Mouse (Mus musculus) gastrocnemius, postnatal 4 days (tissue): ENCODE results near the gene Spata48. TPM values are rescaled to one million over a fixed set of nuclear protein-coding genes. Genes with fewer than 3 reads are reported as not detected.

Source experiments
- DNase-seq, 2 experiments: peaks; one replicate each; pipeline ENCODE4 v3.0.0; 2021 to 2022; ENCODE audit warnings: low spot score in 2 of 2, mixed read lengths in 2 of 2
- long read RNA-seq, 2 experiments: library from polyadenylated mRNA; stranded (forward); transcript quantifications; one replicate each; pipeline ENCODE4 v2.0.0; 2021
- total RNA-seq, 2 experiments: library from RNA; stranded (reverse); gene quantifications; 2 replicates each; pipeline ENCODE4 v1.2.3; 2021

Gene Spata48
- 1 to 10 TPM in 1 of 2 experiments, under 1 TPM in 1; 0.83 to 1.4 TPM for total RNA-seq
- long read RNA-seq, experiment 1, partial matches to known transcripts = 0 of 4 reads
- long read RNA-seq, experiment 1, other reads (novel, unspliced or antisense) = 4 of 4 reads
- long read RNA-seq, experiment 2, partial matches to known transcripts = 0 of 3 reads
- long read RNA-seq, experiment 2, other reads (novel, unspliced or antisense) = 3 of 3 reads

DNA sequence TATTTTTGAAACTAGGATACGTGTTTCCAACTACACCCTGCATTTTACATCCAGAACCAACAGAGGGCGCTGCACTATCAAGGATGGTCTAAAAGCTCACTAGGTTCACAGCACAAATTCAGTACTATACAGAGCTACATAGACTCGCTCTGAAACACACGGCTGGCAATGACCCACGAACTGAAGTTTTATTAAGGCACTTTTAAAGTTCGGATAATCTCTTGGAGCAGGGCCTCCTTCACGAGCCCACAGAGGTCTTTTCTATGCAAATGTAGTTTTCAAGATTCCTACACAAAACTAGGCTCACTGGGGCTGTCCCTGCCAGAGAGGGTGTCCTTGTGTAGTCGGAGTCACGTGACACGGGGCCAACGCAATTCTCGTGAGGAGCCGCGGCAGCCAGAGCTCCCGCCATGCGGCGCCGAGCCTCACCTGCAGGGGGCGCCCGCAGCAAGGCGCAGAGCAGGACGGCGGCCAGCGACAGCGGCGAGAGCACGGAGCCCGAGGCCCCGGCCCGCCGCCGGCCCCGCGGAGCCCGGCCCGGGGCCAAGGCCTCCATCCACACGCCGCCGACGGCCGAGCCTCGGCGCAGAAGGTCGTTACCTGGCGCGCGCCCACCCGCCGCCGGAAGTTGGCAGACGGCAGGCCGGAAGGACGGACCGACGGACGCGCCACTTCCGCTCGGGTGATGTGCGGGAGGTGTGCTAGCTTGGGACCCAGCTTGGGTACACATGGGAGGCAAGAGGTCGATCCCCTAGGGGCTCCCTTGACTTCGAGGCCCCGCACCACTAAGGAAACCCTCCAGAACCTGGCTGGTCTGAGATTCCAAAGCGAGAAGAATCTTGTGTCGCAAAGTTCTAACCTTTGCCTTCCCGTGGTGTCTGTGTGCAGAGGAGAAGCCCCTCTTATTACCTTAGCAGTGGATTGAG lies at the start of gene Spata48, which contains the start of gene Zpbp:
Gene Spata48 (plus strand): TSS at position 460 of the 926 bp plus-strand sequence.
Gene Zpbp (minus strand): TSS at position 774 of the 926 bp plus-strand sequence.
- DNase-seq = peak; percentile 75 to 92

DNA sequence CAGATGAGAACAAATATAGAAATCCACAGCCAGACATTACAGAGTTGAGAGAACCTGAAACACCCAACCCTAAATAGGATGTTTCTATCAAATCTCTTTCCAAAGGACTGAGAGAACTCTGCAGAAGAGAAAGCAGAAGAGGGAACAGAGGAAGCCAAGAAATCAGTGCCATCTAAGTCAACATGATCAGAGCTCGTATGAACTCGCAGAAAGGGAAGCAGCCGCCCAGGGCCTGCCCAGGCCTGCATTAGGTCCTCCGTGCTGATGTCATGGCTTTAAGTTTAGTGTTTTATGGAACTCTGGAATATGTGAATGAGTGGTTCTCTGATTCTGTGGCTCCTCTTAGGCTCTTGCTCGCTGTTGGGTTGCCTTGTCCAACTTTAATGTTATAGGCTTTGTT lies 47.7 kb upstream of the Spata48 start:
- no peak for DNase-seq

DNA sequence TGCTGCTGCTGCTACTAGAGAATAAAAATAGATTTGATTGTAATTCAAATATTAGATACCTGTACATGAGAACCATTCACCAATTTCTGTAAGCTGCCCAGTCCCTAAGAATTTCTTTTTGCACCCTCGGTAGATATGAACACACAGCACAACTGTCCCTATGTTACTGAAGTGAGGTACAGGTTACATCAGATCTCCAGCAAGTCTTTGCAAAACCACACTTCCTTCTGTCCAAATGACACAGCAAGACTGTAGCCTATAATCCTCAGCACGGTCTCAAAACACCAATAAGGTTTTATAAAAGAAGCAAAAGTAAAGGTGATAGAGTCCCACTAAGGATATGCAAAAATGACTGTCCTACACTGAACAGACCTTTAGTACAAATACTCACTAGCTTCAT lies 44.5 kb upstream of the Spata48 start:
- DNase-seq = no peak

DNA sequence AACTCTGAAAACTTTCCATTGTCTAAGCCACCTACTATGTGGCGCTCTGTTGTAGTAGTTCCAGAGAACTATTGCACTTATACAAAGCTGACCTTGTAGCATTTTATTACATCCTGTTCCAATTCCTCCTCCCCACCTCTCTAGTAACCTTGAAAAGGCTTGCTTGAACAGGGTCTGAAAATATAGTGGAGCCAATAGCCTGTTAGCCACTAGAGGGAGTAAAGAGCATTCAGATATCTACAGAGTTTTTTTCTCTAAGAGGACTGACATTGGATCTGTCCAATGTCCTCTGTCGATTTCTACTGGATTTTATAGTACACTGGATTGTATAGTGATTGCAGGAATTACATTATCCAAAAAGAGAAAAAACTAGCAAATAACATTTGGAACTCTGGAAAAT lies 6.9 kb upstream of the Spata48 start:
- DNase-seq = no peak

DNA sequence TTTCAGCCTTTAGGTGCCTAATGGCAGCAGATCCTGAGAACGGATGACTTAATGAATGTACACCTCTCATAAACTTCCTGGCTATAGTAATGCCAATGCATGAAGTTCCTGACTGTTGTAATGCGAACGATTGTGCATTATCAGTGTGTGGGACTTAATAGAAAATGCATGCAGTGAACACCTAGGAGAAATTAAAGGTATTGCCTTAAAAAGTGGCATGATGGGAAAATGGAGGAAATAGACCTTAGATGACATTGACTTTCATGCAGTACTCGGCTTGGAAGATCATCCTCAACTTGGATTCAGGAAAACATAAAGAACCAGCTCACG lies 632 bp downstream of the Spata48 start:
- DNase-seq = no peak

DNA sequence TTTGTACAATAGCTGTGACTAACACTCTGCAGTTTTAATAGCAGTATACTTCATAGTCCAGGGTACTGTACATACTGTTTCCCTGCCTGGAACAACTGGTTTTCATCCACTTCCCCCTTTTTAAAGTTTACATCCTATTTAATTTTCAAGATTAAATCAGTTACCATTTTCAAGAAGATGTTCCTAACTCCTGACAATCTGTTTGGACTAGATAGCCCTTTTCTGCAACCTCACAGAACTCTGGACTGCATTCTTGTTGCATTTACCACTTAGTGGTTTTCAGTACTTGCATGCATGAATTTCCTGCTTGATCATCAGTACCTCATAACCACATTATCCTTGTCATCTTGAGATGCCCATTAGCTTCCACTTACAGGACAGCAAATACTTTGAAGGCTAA lies 7.0 kb downstream of the Spata48 start:
- DNase-seq = no peak

DNA sequence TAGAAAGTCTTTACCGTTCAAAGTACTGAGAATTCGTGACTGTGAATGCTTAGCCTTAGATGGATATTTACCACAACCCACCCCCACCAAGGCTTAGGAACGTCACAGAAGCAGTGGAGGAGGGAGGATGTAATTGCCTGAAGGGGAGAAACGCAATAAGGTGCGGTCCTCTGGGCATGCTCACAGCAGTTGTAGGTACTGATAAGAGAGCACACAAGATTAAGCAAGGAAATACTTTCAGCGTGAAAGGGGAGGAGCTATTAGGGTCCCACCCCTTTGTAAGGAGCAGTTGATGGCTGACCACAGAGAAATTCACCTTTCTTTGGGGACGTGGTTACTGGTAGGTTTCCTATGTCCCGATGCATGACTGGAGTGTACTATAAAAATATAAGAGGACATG lies 22.5 kb downstream of the Spata48 start:
- no peak for DNase-seq

DNA sequence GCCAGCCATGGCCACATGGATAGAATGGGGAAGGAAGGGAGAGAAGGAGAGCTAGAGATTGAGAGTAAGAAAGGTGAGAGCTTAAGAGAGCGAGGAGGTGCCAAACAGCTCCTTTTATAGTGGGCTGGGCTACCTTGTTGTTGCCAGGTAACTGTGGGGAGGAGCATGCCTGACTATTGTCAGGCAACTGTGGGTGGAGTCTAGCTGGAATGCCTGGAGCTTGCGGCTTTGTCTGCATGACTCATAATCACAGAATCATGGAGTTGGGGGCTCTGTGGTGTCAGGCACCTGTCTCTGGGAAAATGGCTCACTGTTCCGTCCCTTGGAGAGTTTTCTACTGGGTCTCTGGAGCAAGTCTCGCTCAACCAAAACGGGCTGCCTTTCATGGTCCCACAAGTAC lies 30.1 kb downstream of the Spata48 start:
- no peak for DNase-seq

DNA sequence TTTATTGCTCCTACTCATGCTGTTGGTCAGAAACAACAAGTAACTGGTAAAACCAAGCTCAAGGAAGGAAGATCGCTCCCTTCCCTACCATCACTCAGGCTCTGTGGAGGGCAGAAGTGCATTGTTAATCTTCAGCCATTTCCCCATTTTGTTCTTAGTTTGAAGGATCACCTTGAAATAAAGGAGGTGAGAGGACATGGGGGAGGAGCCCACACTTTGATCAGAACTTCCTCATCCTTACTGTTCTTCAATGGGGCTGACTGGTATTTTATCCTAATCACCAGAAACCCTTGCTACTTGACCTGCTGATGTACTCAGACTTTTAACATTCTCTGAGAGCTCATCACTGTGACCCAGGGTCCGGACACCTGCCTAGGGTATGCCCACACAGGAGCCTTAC lies 33.8 kb downstream of the Spata48 start:
- no peak for DNase-seq

DNA sequence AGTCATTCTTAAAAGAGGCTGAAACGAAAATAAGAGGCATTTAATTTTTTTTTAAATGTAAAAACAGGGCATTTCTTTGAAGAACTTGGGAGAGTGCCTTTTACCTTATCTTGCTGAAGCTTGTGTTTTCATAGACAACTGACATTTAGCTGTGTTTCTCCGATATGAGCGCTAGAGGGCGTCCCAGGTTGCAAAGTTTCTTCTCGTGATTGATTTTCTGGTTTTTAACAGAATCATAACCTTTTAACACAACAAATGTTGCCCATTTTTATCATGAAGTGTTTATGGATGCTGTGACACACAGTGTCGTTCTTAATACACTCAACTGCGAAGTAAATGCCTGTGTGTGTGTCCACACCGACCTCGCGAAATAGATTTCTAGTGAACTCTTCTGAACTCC lies 38.0 kb downstream of the Spata48 start:
- no peak for DNase-seq

DNA sequence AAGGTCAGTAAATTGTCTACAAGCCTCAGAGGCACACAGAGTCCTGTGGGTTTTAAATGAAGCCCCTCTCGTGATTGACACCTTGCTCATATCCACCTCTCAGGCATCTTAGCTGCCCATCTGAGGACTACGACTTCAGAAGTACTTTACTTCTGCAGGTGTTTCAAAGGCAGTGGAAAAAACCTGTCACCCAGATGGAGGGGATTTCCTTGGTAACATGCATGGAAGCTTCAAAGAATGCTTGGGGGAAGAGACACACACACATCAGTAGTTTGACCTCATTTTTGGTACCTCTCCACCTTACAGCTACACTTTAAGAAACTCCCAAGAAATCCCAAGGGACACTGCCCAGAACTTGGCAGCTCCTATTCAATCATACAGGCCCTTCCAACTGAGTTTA lies 44.3 kb downstream of the Spata48 start:
- DNase-seq = no peak

DNA sequence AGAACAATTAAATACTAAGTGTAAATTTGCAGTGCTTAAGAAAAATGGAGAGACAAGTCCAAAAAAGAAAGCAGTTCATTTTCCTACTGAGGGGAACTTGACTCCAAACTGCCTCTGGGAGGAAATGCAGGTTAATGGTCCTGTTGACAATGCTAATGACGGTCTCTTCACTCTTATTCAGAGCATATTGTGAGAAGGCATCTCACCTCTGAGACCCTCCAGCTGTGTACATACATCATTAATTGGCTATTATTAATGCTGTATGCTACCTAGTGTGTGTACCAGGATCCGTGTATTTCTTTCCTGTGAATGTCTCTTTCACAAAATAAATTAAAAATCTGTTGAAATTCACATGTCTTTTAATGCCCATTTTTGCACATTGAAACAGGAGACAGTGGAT lies 47.5 kb downstream of the Spata48 start:
- no peak for DNase-seq

DNA sequence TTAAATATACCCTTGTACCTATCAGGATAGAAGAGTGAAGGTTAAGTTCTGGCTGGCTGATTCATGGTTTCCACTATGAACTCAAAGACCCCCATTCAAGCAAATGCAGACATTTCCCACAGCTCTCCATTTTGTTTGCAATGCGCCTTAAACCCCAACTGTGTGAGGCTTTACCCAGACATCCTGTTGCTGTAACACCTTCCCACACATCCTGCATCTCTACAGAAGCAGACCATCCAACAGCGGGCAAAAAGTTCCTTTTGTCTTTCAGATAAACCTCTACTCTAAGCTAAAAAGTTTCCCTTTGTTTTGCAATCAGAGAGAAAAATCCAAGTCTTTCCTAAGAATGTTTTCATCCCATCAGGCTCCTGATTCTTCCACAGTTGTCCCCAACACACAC lies 50.2 kb downstream of the Spata48 start:
- DNase-seq = no peak

DNA sequence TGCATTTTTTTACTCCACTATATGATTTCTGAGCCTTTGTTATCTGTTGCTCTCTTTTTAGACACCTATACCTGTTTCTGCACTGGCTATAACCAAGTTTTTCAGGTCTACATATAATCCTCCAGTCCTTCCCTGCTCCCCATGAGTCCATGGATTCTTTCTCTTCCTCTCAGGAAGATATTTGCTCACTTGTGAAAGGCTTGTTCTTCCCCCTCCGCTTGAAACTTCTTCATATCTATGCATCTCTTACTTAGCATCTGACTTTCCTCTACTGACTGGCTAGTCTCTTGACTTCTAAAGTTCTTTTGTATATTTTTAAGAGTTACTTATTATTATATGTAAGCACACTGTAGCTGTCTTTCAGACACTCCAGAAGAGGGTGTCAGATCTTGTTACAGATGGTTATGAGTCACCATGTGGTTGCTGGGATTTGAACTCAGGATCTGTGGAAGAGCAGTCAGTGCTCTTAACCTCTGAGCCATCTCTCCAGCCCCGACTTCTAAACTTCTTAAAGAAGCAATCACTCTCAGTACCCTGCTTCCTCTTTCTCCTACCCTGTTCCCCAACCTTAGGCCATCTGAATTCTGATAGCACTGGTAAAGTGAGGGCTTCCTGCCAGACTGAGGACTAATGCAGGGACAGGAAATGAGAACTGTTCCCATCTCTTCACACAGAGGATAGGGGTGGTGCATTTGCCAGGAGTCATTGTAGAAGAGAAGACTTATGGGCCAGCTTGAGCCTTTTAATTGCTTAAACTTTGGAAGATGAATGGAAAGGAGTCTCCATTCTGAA lies 51.3 kb downstream of the Spata48 start:
- no peak for DNase-seq

DNA sequence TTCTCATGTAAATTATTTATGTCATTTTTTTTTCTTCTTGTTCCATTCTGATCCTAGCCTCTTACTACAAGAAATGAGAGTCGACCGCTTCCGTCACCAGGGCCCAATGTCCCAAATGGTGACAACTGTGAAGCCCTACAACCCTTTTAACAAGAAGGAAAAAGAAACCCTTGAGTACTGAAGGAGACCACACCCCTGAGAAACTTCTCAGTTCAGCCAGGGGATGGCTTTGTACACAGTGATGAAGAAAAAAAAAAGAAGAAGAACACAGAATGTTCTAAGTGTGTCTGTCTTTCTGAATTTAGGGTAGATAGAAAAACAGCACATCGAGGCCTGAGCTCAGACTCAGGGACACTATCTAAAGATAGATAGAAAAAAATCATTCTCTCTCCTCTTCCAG lies 53.0 kb downstream of the Spata48 start:
- no peak for DNase-seq

DNA sequence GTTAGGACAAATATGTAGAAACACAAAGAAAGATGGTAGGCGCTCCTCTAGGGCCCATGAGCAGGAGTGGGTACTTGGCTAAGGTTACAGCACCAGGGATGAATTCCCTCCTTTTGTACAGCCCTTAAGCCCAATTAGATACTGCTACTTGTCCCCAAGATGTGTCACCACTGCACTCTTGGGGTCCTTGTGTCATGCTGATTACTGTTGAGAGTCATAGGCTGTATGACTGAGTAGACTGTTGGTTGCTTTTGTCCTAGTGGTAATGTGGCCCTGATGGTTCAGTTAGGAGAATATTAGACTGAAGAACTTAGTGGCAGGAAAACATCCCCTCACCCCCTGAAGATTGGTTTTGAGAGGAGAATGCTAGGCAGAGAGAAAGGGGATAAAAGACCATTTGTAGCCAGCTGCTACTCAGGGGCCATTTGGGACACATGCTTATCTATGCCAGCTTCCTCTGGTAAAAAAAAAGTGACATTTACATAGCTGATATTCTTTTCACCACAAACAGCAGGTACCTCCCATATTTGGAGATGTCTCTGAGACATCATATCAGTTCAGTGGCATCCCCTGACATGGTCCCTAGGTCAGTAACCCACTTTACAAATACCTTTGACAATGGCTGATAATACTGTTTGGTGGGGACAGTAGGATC lies 56.0 kb downstream of the Spata48 start:
- DNase-seq = no peak

DNA sequence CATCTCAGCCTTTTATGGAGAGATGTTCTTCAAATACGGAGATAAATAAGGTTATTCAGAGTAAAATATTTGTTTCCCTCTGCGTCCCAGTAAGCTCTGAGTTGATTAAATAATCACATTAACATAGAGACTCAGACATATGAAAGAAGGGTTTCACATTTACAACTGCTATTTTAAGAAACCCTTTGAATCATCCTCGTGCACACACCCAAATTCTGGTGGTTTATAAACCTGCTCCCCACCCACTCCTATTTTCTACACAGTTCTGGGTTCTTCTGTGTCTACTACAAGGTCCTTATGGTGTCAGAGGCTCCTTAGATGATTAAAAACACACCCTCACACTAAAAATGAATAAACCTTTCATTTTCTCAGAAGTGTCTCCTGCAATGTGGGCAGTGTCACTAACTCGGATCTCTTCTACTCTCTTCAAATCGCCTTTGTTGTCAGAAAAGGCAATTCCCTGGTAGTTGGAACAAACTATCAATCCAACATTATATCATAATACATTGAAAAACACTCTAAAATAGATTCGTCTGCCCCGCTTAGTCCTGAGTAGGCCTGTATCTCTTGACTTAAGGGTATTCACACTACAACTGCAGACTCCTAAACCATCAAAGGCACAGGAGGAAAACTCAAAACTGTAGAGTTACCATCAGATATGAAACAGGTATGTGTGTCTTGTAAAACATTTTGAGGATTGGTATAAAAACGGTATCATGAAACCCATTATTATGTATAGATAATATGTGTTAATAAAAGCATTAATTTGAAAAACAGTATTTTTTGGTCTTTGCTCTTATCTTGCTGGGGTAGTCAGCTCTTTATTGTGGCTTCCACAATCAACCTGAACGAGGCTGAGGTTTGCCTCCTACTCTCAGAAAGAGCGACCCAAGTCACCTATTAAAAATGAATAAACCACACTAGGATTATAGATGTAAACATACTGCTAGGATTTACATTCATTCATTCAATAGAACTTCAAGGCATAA lies 57.7 kb downstream of the Spata48 start:
- DNase-seq = no peak

DNA sequence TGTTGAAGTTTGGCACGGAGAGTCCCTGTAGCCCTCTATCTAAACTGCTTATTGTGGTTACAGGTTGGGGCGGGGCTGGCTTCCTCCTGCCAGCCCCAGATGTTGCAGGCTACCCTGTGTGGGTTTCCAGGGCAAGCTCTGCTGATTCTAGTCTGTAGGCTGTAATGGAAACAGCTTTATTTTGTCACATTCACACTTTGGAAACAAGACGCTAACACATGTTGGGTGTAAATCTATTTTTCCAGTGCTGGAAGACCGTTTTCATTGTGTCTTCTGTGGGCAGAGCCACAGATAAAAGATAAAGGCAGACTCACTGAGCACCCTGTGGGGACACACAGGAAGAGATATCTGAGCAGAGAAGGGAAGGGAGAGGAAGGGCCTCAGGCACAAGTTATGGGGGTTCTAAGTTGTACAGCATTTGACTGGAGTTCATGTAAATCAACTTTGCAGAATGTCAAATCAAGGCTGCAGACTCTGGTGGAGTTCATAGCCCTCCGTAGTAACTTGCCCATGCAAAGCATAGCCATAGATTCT lies 60.1 kb downstream of the Spata48 start:
- DNase-seq = no peak

DNA sequence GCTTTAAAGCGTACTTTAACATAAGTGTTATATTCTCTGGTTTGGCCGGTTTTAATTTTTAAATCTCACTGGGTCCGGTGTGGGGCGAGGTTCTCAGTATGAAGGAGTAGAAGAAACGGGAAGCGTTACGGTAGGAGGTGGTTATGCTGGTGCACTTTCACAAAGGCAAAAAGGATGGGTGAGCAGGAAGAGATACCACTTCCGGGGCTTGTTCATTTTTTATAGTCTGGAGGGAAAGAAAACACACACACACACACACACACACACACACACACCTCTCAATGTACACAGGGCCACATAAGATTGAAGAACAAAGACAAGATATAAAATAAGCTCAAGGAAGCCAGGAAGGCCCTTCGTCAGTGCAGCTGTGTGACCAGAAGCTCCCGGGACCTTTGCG lies 66.9 kb downstream of the Spata48 start:
- no peak for DNase-seq

DNA sequence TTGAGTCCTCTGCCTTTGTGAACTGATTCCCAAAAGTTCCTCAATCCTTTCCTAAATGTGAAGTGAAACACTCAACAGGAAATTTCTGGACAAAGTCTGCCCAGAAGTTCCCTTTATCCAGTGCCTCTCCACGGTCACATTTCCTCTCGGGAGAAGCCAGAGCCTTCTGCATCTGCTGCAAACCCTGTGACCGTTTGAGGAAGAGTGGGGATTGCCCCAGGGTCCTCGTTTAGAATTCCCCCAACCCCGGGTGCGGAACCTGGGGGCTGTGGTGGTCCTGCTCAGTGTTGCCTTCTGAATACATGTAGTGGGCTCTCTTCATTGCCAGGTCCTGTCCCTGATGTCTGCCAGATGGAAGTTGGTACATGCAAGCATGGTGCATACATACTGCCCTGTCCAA lies 67.3 kb downstream of the Spata48 start:
- no peak for DNase-seq
